Comparison of ENCODE assay signal across 16 mouse cellular contexts in the genomic region with DNA sequence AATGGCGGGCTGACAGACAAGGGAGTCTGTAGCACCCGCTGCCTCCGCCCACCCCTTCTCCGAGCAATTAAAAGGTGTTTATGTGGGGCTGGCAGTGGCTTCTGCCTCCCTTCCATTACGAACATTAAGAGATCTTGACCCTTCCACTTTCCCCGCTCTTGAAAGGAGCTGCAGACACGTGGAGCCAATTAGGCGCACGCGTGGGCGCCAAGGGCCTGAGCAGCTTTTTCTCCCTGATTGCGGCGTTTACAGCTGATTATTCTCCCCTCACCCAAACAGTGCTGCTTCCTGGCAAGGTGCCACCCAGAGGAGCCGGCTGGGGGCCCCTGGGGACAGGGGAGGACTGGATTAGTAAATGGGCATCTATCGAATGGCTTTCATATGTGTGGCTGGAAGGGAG.
A peak's percentile ranks its signal among the peaks of the same experiment; 100 is the strongest.
DNase-seq lines count a peak whose midpoint lies in the region; ATAC-seq and TF ChIP-seq lines count a peak whose summit lies in the region.
"Had no signal": no experiment of that assay in that cellular context is flagged by ENCODE, and none has a peak within 500 bp of the region (broad histone marks: within the 10 kb centered on the region; RNA-seq: fewer than 3 reads in every experiment).

No protein-coding gene starts in this region.

- H3K9ac ChIP-seq in forebrain, embryonic 13.5 days, result 0 out of 2 replicates have a peak overlapping the region, but pooled peaks have one; percentile 32
- no peak overlapping the region for H3K9ac ChIP-seq in midbrain, embryonic 13.5 days (replicated peaks)
- no peak overlapping the region for H3K9ac ChIP-seq in kidney, embryonic 14.5 days (ENCODE audit: low read depth, low read length)
- H3K9ac ChIP-seq: hindbrain, embryonic 14.5 days; liver, embryonic 12.5 days; midbrain, embryonic 12.5 days had no signal

- H3K9me3 ChIP-seq in forebrain, embryonic 13.5 days (replicated peaks), result no peaks in the 10 kb centered on the region
- H3K9me3 ChIP-seq in midbrain, embryonic 13.5 days, result no peaks in the 10 kb centered on the region
- no peaks in the 10 kb centered on the region for H3K9me3 ChIP-seq in kidney, embryonic 14.5 days (ENCODE audit: control insufficient read depth, low read length)
- H3K9me3 ChIP-seq: liver, embryonic 12.5 days; midbrain, embryonic 12.5 days had no signal

- H3K4me2 ChIP-seq in forebrain, embryonic 13.5 days, result peak overlapping the region; percentile 8; the same call in 1 of the 2 replicates
- no peak overlapping the region for H3K4me2 ChIP-seq in midbrain, embryonic 13.5 days (replicated peaks)
- no peak overlapping the region for H3K4me2 ChIP-seq in kidney, embryonic 14.5 days (replicated peaks; ENCODE audit: low read depth, low read length)
- H3K4me2 ChIP-seq: hindbrain, embryonic 14.5 days; liver, embryonic 12.5 days; midbrain, embryonic 12.5 days had no signal

- H3K27me3 ChIP-seq in forebrain, embryonic 13.5 days, result peaks cover 64% of the 10 kb centered on the region
- H3K27me3 ChIP-seq in midbrain, embryonic 13.5 days, result no peaks in the 10 kb centered on the region
- 0 out of 2 replicates have a peak, but pooled peaks cover 3% of the 10 kb centered on the region for H3K27me3 ChIP-seq in kidney, embryonic 14.5 days (ENCODE audit: control insufficient read depth, insufficient read depth, low read length)

- 53% methylated on average over 15 of the region's 15 CpGs for WGBS in lung, adult 2 months
- WGBS in forebrain, embryonic 13.5 days, result 16% methylated on average over 15 of the region's 15 CpGs
- WGBS in midbrain, embryonic 13.5 days, result 62% methylated on average over 15 of the region's 15 CpGs
- 53% methylated on average over 15 of the region's 15 CpGs for WGBS in kidney, embryonic 14.5 days

- H3K4me3 ChIP-seq in lung, adult 2 months (replicated peaks; ENCODE audit: extremely low read depth, low read depth, low read length), result no peak overlapping the region
- no peak overlapping the region for H3K4me3 ChIP-seq in forebrain, embryonic 13.5 days
- no peak overlapping the region for H3K4me3 ChIP-seq in midbrain, embryonic 13.5 days (replicated peaks)
- no peak overlapping the region for H3K4me3 ChIP-seq in kidney, embryonic 14.5 days (ENCODE audit: low read length)
- H3K4me3 ChIP-seq: left cerebral cortex, adult 2 months; liver, embryonic 12.5 days; midbrain, embryonic 12.5 days had no signal

- ATAC-seq in forebrain, embryonic 13.5 days, result peak; percentile 65
- ATAC-seq in midbrain, embryonic 13.5 days, result peak; percentile 28; the same call in 1 of the 2 replicates
- ATAC-seq in activated CD4-positive, CD25-positive, alpha-beta regulatory T cell, adult 4 months, result no peak
- no peak for ATAC-seq in kidney, embryonic 14.5 days (ENCODE audit: low FRiP score, low TSS enrichment)
- ATAC-seq: liver, embryonic 12.5 days had no signal

- DNase-seq in lung, adult 2 months, result peak; percentile 5
- no peak for DNase-seq in lung, postnatal 10 days
- DNase-seq in brain, embryonic 14.5 days (ENCODE audit: low read depth), result peak; percentile 87
- DNase-seq in kidney, adult 18-20 months, result no peak
- DNase-seq: cerebellum, adult 9-10 months; embryo, embryonic 11 days; gastrocnemius, postnatal 10 days; lung, postnatal 14 days had no signal

- no peaks in the 10 kb centered on the region for H3K36me3 ChIP-seq in forebrain, embryonic 13.5 days (ENCODE audit: poor library complexity, severe bottlenecking)
- H3K36me3 ChIP-seq in midbrain, embryonic 13.5 days, result no peaks in the 10 kb centered on the region
- H3K36me3 ChIP-seq in kidney, embryonic 14.5 days (ENCODE audit: control insufficient read depth, insufficient read depth, low read length), result no peaks in the 10 kb centered on the region
- H3K36me3 ChIP-seq: liver, embryonic 12.5 days; midbrain, embryonic 12.5 days had no signal

- H3K4me1 ChIP-seq in lung, adult 2 months (ENCODE audit: control insufficient read depth, insufficient read depth, low read length), result no peaks in the 10 kb centered on the region
- peaks cover 31% of the 10 kb centered on the region for H3K4me1 ChIP-seq in forebrain, embryonic 13.5 days
- H3K4me1 ChIP-seq in midbrain, embryonic 13.5 days (replicated peaks), result peaks cover 25% of the 10 kb centered on the region
- no peaks in the 10 kb centered on the region for H3K4me1 ChIP-seq in kidney, embryonic 14.5 days (ENCODE audit: control insufficient read depth, insufficient read depth, low read length)
- H3K4me1 ChIP-seq: liver, embryonic 12.5 days had no signal

- no peak for TF ChIP-seq CTCF in lung, adult 2 months (IDR thresholded peaks at IDR 0.05; ENCODE audit: insufficient read depth, low read length)
- TF ChIP-seq CTCF in brain, embryonic 14.5 days (IDR thresholded peaks at IDR 0.05; ENCODE audit: borderline replicate concordance, extremely low read depth, insufficient read depth, insufficient read length), result no peak

- H3K27ac ChIP-seq in forebrain, embryonic 13.5 days, result peak overlapping the region; percentile 36; the same call in 1 of the 2 replicates
- no peak overlapping the region for H3K27ac ChIP-seq in midbrain, embryonic 13.5 days
- no peak overlapping the region for H3K27ac ChIP-seq in kidney, embryonic 14.5 days (ENCODE audit: low read depth, low read length)
- H3K27ac ChIP-seq: left cerebral cortex, adult 2 months; liver, embryonic 12.5 days; midbrain, embryonic 12.5 days had no signal

- TF ChIP-seq POLR2A in lung, adult 2 months (IDR thresholded peaks at IDR 0.05; ENCODE audit: borderline replicate concordance, extremely low read depth, low read depth, low read length), result no peak
- TF ChIP-seq POLR2A in brain, embryonic 14.5 days (IDR thresholded peaks at IDR 0.05; ENCODE audit: borderline replicate concordance, extremely low read depth, insufficient read depth, insufficient read length, poor library complexity, severe bottlenecking), result no peak

Comparison
In these comparisons a context has a peak if more than half of its experiments do, and no peak if none do; other contexts are left out.
1. DNase-seq: peak in lung, adult 2 months (single experiment) and brain, embryonic 14.5 days (single experiment); none in lung, postnatal 10 days (single experiment) and kidney, adult 18-20 months (single experiment).
2. ATAC-seq: peak in forebrain, embryonic 13.5 days (single experiment) and midbrain, embryonic 13.5 days (single experiment); none in activated CD4-positive, CD25-positive, alpha-beta regulatory T cell, adult 4 months (single experiment) and kidney, embryonic 14.5 days (single experiment).